Mouse (Mus musculus) megakaryocyte, embryonic 14.5 days (primary cell): Measurements from ENCODE around the gene Cpxm2. TPM values are rescaled to one million over a fixed set of nuclear protein-coding genes. Genes with fewer than 3 reads are reported as not detected.

Experiments
- H3K27me3 ChIP-seq: replicated peaks from 2 replicates; pipeline ENCODE3; 2012; ENCODE audit warnings: inconsistent platforms
- H3K36me3 ChIP-seq: replicated peaks from 2 replicates; pipeline ENCODE3; 2012; ENCODE audit warnings: low read length, inconsistent platforms, mixed read lengths
- H3K4me1 ChIP-seq: 2 replicates; pipeline ENCODE4 v1.6.1; 2012; ENCODE audit warnings: inconsistent platforms
- H3K4me3 ChIP-seq: replicated peaks from 2 replicates; pipeline ENCODE3; 2012; ENCODE audit warnings: moderate library complexity, mild to moderate bottlenecking, inconsistent platforms
- H3K9me3 ChIP-seq: 2 replicates; pipeline ENCODE4 v1.6.1; 2012; ENCODE audit warnings: inconsistent platforms
- FLI1 ChIP-seq: IDR thresholded peaks from 2 replicates; pipeline ENCODE4 v1.6.1; 2012; ENCODE audit warnings: low read length, inconsistent platforms, mixed read lengths
- GATA1 ChIP-seq: IDR thresholded peaks from 3 replicates; pipeline ENCODE4 v1.6.1; 2012; ENCODE audit warnings: mixed read lengths, low read length, inconsistent platforms, borderline replicate concordance
- polyA plus RNA-seq: library from polyadenylated mRNA; stranded (reverse); fragments of >175 nt; gene quantifications from 2 replicates; pipeline ENCODE4 v1.2.3, GENCODE M21; 2012; ENCODE audit warnings: low replicate concordance; ENCODE audit not compliant: insufficient read depth

Gene Cpxm2
- polyA plus RNA-seq, 1 experiment, result not detected

GRCm38 (mm10) chr7:132158321-132159025, 3.9 kb upstream of the Cpxm2 start:
- no peaks in the 10 kb centered on the region for H3K4me1 ChIP-seq
- TF ChIP-seq FLI1, result no peak
- H3K27me3 ChIP-seq, result peaks cover 26% of the 10 kb centered on the region
- H3K36me3 ChIP-seq, result no peaks in the 10 kb centered on the region
- H3K4me3 ChIP-seq, result no peak overlapping the region
- no peaks in the 10 kb centered on the region for H3K9me3 ChIP-seq

- Histone ChIP-seq H3K9me3 (no peaks in the 10 kb centered on the region), H3K36me3 (no peaks in the 10 kb centered on the region)
These were observed 803 bp downstream of the Cpxm2 start for GRCm38 (mm10) chr7:132153725-132154147.

GRCm38 (mm10) chr7:132145227-132145800, 9.2 kb downstream of the Cpxm2 start:
- Histone ChIP-seq H3K9me3 (no peaks in the 10 kb centered on the region), H3K36me3 (no peaks in the 10 kb centered on the region)

More at GRCm38 (mm10) chr7:132153725-132154147, 803 bp downstream of the Cpxm2 start:
- Histone ChIP-seq H3K4me1 (no peaks in the 10 kb centered on the region), H3K4me3 (no peak overlapping the region), H3K27me3 (peaks cover 31% of the 10 kb centered on the region)
- no peak for TF ChIP-seq GATA1
- no peak for TF ChIP-seq FLI1

GRCm38 (mm10) chr7:132128687-132129086, 25.9 kb downstream of the Cpxm2 start:
- no peaks in the 10 kb centered on the region for H3K36me3 ChIP-seq
- H3K4me3 ChIP-seq, result no peak overlapping the region
- peaks cover 2% of the 10 kb centered on the region for H3K27me3 ChIP-seq
- no peaks in the 10 kb centered on the region for H3K9me3 ChIP-seq
- TF ChIP-seq FLI1 (no peak), GATA1 (no peak)
- no peaks in the 10 kb centered on the region for H3K4me1 ChIP-seq

More at GRCm38 (mm10) chr7:132145227-132145800, 9.2 kb downstream of the Cpxm2 start:
- Histone ChIP-seq H3K4me1 (no peaks in the 10 kb centered on the region), H3K4me3 (no peak overlapping the region), H3K27me3 (peaks cover 5% of the 10 kb centered on the region)
- TF ChIP-seq FLI1 (no peak), GATA1 (no peak)

GRCm38 (mm10) chr7:132124948-132125347, 29.6 kb downstream of the Cpxm2 start:
- H3K4me1 ChIP-seq, result no peaks in the 10 kb centered on the region
- H3K9me3 ChIP-seq, result no peaks in the 10 kb centered on the region
- TF ChIP-seq GATA1 (no peak), FLI1 (no peak)
- no peaks in the 10 kb centered on the region for H3K36me3 ChIP-seq
- H3K27me3 ChIP-seq, result peaks cover 2% of the 10 kb centered on the region
- no peak overlapping the region for H3K4me3 ChIP-seq

GRCm38 (mm10) chr7:132123211-132123610, 31.3 kb downstream of the Cpxm2 start:
- H3K36me3 ChIP-seq, result no peaks in the 10 kb centered on the region
- H3K27me3 ChIP-seq, result peaks cover 2% of the 10 kb centered on the region
- H3K4me1 ChIP-seq, result no peaks in the 10 kb centered on the region
- no peak for TF ChIP-seq FLI1
- TF ChIP-seq GATA1, result no peak
- no peaks in the 10 kb centered on the region for H3K9me3 ChIP-seq
- no peak overlapping the region for H3K4me3 ChIP-seq

- no peaks in the 10 kb centered on the region for H3K36me3 ChIP-seq
- H3K27me3 ChIP-seq, result peaks cover 2% of the 10 kb centered on the region
- H3K4me1 ChIP-seq, result no peaks in the 10 kb centered on the region
- no peak for TF ChIP-seq GATA1
- TF ChIP-seq FLI1, result no peak
- H3K4me3 ChIP-seq, result no peak overlapping the region
- H3K9me3 ChIP-seq, result no peaks in the 10 kb centered on the region
These were observed 34.7 kb downstream of the Cpxm2 start for GRCm38 (mm10) chr7:132119817-132120216.

- Histone ChIP-seq H3K36me3 (no peaks in the 10 kb centered on the region), H3K27me3 (peaks cover 2% of the 10 kb centered on the region), H3K9me3 (no peaks in the 10 kb centered on the region), H3K4me1 (no peaks in the 10 kb centered on the region), H3K4me3 (no peak overlapping the region)
- TF ChIP-seq FLI1 (no peak), GATA1 (no peak)
These were observed 42.8 kb downstream of the Cpxm2 start for GRCm38 (mm10) chr7:132111770-132112169.

- H3K27me3 ChIP-seq, result peaks cover 2% of the 10 kb centered on the region
- H3K4me3 ChIP-seq, result no peak overlapping the region
- TF ChIP-seq FLI1 (no peak), GATA1 (no peak)
These were observed 44.2 kb downstream of the Cpxm2 start for GRCm38 (mm10) chr7:132110308-132110707.

GRCm38 (mm10) chr7:132106891-132107290, 47.6 kb downstream of the Cpxm2 start:
- peaks cover 2% of the 10 kb centered on the region for H3K27me3 ChIP-seq
- 0 out of 2 replicates have a peak, but pooled peaks cover 3% of the 10 kb centered on the region for H3K9me3 ChIP-seq
- no peaks in the 10 kb centered on the region for H3K4me1 ChIP-seq
- no peak for TF ChIP-seq FLI1
- no peak for TF ChIP-seq GATA1
- H3K36me3 ChIP-seq, result no peaks in the 10 kb centered on the region
- H3K4me3 ChIP-seq, result no peak overlapping the region

More at GRCm38 (mm10) chr7:132110308-132110707, 44.2 kb downstream of the Cpxm2 start:
- Histone ChIP-seq H3K9me3 (no peaks in the 10 kb centered on the region), H3K4me1 (no peaks in the 10 kb centered on the region), H3K36me3 (no peaks in the 10 kb centered on the region)
